Mouse (Mus musculus) midbrain, embryonic 15.5 days (tissue): Measurements from ENCODE around the gene Ndrg3. TPM values are rescaled to one million over a fixed set of nuclear protein-coding genes. Genes with fewer than 3 reads are reported as not detected.

Experiments used
- ATAC-seq: fragments of 200-750 bp; cut with Nextera tagmentation; replicated peaks from 2 replicates; pipeline ENCODE4 v1.8.0; 2017; ENCODE audit warnings: moderate TSS enrichment
- H3K27ac ChIP-seq: fragments of 300-500 bp; sonication (generic); 2 replicates; pipeline ENCODE4 v1.5.1; 2015; ENCODE audit warnings: mild to moderate bottlenecking, inconsistent platforms
- H3K27me3 ChIP-seq: fragments of 300-500 bp; sonication (generic); replicated peaks from 2 replicates; pipeline ENCODE4 v1.6.1; 2015; ENCODE audit warnings: inconsistent platforms
- H3K36me3 ChIP-seq: fragments of 300-500 bp; sonication (generic); replicated peaks from 2 replicates; pipeline ENCODE4 v1.6.1; 2015; ENCODE audit warnings: inconsistent platforms
- H3K4me1 ChIP-seq: fragments of 300-500 bp; sonication (generic); 2 replicates; pipeline ENCODE4 v1.6.1; 2015; ENCODE audit warnings: inconsistent platforms
- H3K4me2 ChIP-seq: fragments of 300-500 bp; sonication (generic); 2 replicates; pipeline ENCODE4 v1.6.1; 2015; ENCODE audit warnings: inconsistent platforms, mild to moderate bottlenecking, moderate library complexity
- H3K4me3 ChIP-seq: fragments of 300-500 bp; sonication (generic); 2 replicates; pipeline ENCODE4 v1.5.1; 2015; ENCODE audit warnings: mild to moderate bottlenecking, inconsistent platforms
- H3K9ac ChIP-seq: fragments of 300-500 bp; sonication (generic); 2 replicates; pipeline ENCODE4 v1.6.1; 2015; ENCODE audit warnings: mild to moderate bottlenecking, inconsistent platforms
- H3K9me3 ChIP-seq: fragments of 300-500 bp; sonication (generic); 2 replicates; pipeline ENCODE4 v1.6.1; 2016; ENCODE audit warnings: inconsistent platforms
- WGBS: fragments of 180-500 bp; shearing (Covaris S2); methylation state at CpG from one replicate; pipeline ENCODE4 v1.1.7; 2015; ENCODE audit warnings: mixed read lengths; 5-methylcytosine and 5-hydroxymethylcytosine counted together
- polyA plus RNA-seq: library from polyadenylated mRNA; unstranded; fragments of >200 nt; fragmentation: Nextera tagmentation; extraction: Ambion mirVana; gene quantifications from 2 replicates; pipeline ENCODE4 v1.2.1, GENCODE M21; 2015

Gene Ndrg3
- polyA plus RNA-seq, 1 experiment from 2014 or later: 136 TPM

- Histone ChIP-seq H3K36me3 (no peaks in the 10 kb centered on the region), H3K4me3 (no peak overlapping the region), H3K4me1 (0 out of 2 replicates have a peak, but pooled peaks cover 2% of the 10 kb centered on the region), H3K27ac (no peak overlapping the region), H3K9me3 (no peaks in the 10 kb centered on the region), H3K27me3 (no peaks in the 10 kb centered on the region), H3K4me2 (no peak overlapping the region), H3K9ac (no peak overlapping the region)
- no peak for ATAC-seq
- 91% methylated on average over 2 of the region's 2 CpGs for WGBS
Measured at GRCm38 (mm10) chr2:156982864-156983263, 9.0 kb downstream of the Ndrg3 start.

GRCm38 (mm10) chr2:156981291-156981690 is 10.6 kb downstream of the Ndrg3 start:
- Histone ChIP-seq H3K4me1 (0 out of 2 replicates have a peak, but pooled peaks cover 2% of the 10 kb centered on the region), H3K9me3 (no peaks in the 10 kb centered on the region), H3K4me3 (no peak overlapping the region), H3K27me3 (no peaks in the 10 kb centered on the region), H3K27ac (no peak overlapping the region), H3K9ac (no peak overlapping the region), H3K36me3 (no peaks in the 10 kb centered on the region), H3K4me2 (no peak overlapping the region)
- no peak for ATAC-seq
- WGBS: 82% methylated on average over 4 of the region's 4 CpGs

GRCm38 (mm10) chr2:156980059-156980458 is 11.8 kb downstream of the Ndrg3 start:
- H3K4me1 ChIP-seq: 0 out of 2 replicates have a peak, but pooled peaks cover 2% of the 10 kb centered on the region
- H3K27me3 ChIP-seq: no peaks in the 10 kb centered on the region
- no peak overlapping the region for H3K9ac ChIP-seq
- 83% methylated on average over 2 of the region's 2 CpGs for WGBS
- no peak overlapping the region for H3K27ac ChIP-seq
- H3K36me3 ChIP-seq: no peaks in the 10 kb centered on the region
- no peak overlapping the region for H3K4me3 ChIP-seq
- ATAC-seq: no peak
- no peaks in the 10 kb centered on the region for H3K9me3 ChIP-seq
- H3K4me2 ChIP-seq: no peak overlapping the region

- Histone ChIP-seq H3K4me1 (no peaks in the 10 kb centered on the region), H3K4me2 (no peak overlapping the region), H3K36me3 (no peaks in the 10 kb centered on the region), H3K9ac (no peak overlapping the region), H3K9me3 (no peaks in the 10 kb centered on the region), H3K4me3 (no peak overlapping the region), H3K27ac (no peak overlapping the region), H3K27me3 (no peaks in the 10 kb centered on the region)
- no peak for ATAC-seq
Measured at GRCm38 (mm10) chr2:156976711-156977110, 15.1 kb downstream of the Ndrg3 start.

- no peak overlapping the region for H3K27ac ChIP-seq
- WGBS: 81% methylated on average over 2 of the region's 2 CpGs
- no peak overlapping the region for H3K4me3 ChIP-seq
- no peaks in the 10 kb centered on the region for H3K27me3 ChIP-seq
- H3K36me3 ChIP-seq: no peaks in the 10 kb centered on the region
- no peak for ATAC-seq
- no peaks in the 10 kb centered on the region for H3K4me1 ChIP-seq
- no peak overlapping the region for H3K9ac ChIP-seq
- no peaks in the 10 kb centered on the region for H3K9me3 ChIP-seq
- no peak overlapping the region for H3K4me2 ChIP-seq
Measured at GRCm38 (mm10) chr2:156974967-156975366, 16.9 kb downstream of the Ndrg3 start.

- H3K4me3 ChIP-seq: no peak overlapping the region
- H3K36me3 ChIP-seq: no peaks in the 10 kb centered on the region
- H3K9ac ChIP-seq: no peak overlapping the region
- no peaks in the 10 kb centered on the region for H3K9me3 ChIP-seq
- no peak for ATAC-seq
- H3K4me2 ChIP-seq: no peak overlapping the region
- 85% methylated on average over 5 of the region's 5 CpGs for WGBS
- H3K4me1 ChIP-seq: no peaks in the 10 kb centered on the region
- H3K27ac ChIP-seq: no peak overlapping the region
- H3K27me3 ChIP-seq: no peaks in the 10 kb centered on the region
Measured at GRCm38 (mm10) chr2:156973316-156974100, 18.3 kb downstream of the Ndrg3 start.

GRCm38 (mm10) chr2:156970253-156970652 is 21.6 kb downstream of the Ndrg3 start:
- Histone ChIP-seq H3K4me2 (no peak overlapping the region), H3K36me3 (no peaks in the 10 kb centered on the region), H3K27ac (no peak overlapping the region), H3K9me3 (no peaks in the 10 kb centered on the region), H3K27me3 (no peaks in the 10 kb centered on the region), H3K9ac (no peak overlapping the region), H3K4me1 (no peaks in the 10 kb centered on the region), H3K4me3 (no peak overlapping the region)
- no peak for ATAC-seq
- 78% methylated on average over 7 of the region's 7 CpGs for WGBS

- Histone ChIP-seq H3K27ac (no peak overlapping the region), H3K36me3 (0 out of 2 replicates have a peak, but pooled peaks cover 4% of the 10 kb centered on the region), H3K9me3 (no peaks in the 10 kb centered on the region), H3K27me3 (no peaks in the 10 kb centered on the region), H3K9ac (no peak overlapping the region), H3K4me3 (no peak overlapping the region), H3K4me2 (no peak overlapping the region), H3K4me1 (no peaks in the 10 kb centered on the region)
- WGBS: 78% methylated on average over 4 of the region's 4 CpGs
- ATAC-seq: no peak
Measured at GRCm38 (mm10) chr2:156968501-156968900, 23.4 kb downstream of the Ndrg3 start.

- WGBS: 81% methylated on average over 6 of the region's 6 CpGs
- Histone ChIP-seq H3K36me3 (0 out of 2 replicates have a peak, but pooled peaks cover 4% of the 10 kb centered on the region), H3K27me3 (no peaks in the 10 kb centered on the region)
Measured at GRCm38 (mm10) chr2:156967388-156967787, 24.5 kb downstream of the Ndrg3 start.

GRCm38 (mm10) chr2:156963891-156964290 is 28.0 kb downstream of the Ndrg3 start:
- no peak overlapping the region for H3K4me2 ChIP-seq
- H3K27ac ChIP-seq: no peak overlapping the region
- no peaks in the 10 kb centered on the region for H3K27me3 ChIP-seq
- ATAC-seq: no peak
- 0 out of 2 replicates have a peak, but pooled peaks cover 4% of the 10 kb centered on the region for H3K36me3 ChIP-seq
- H3K9ac ChIP-seq: no peak overlapping the region
- H3K4me1 ChIP-seq: no peaks in the 10 kb centered on the region
- WGBS: 92% methylated on average over 7 of the region's 7 CpGs
- no peak overlapping the region for H3K4me3 ChIP-seq
- no peaks in the 10 kb centered on the region for H3K9me3 ChIP-seq

More at GRCm38 (mm10) chr2:156967388-156967787, 24.5 kb downstream of the Ndrg3 start:
- no peak for ATAC-seq
- H3K4me2 ChIP-seq: no peak overlapping the region
- no peak overlapping the region for H3K4me3 ChIP-seq
- no peak overlapping the region for H3K27ac ChIP-seq
- H3K9ac ChIP-seq: no peak overlapping the region
- H3K4me1 ChIP-seq: no peaks in the 10 kb centered on the region
- no peaks in the 10 kb centered on the region for H3K9me3 ChIP-seq

- Histone ChIP-seq H3K4me2 (no peak overlapping the region), H3K27ac (no peak overlapping the region), H3K9ac (no peak overlapping the region), H3K36me3 (0 out of 2 replicates have a peak, but pooled peaks cover 2% of the 10 kb centered on the region), H3K4me3 (no peak overlapping the region), H3K9me3 (no peaks in the 10 kb centered on the region), H3K4me1 (no peaks in the 10 kb centered on the region), H3K27me3 (no peaks in the 10 kb centered on the region)
- no peak for ATAC-seq
- 91% methylated on average over 9 of the region's 9 CpGs for WGBS
Measured at GRCm38 (mm10) chr2:156958496-156959252, 33.2 kb downstream of the Ndrg3 start.

- ATAC-seq: no peak
- Histone ChIP-seq H3K4me1 (no peaks in the 10 kb centered on the region), H3K27ac (no peak overlapping the region), H3K9me3 (no peaks in the 10 kb centered on the region), H3K4me3 (no peak overlapping the region), H3K36me3 (no peaks in the 10 kb centered on the region), H3K27me3 (no peaks in the 10 kb centered on the region), H3K4me2 (no peak overlapping the region), H3K9ac (no peak overlapping the region)
- 86% methylated on average over 2 of the region's 2 CpGs for WGBS
Measured at GRCm38 (mm10) chr2:156957035-156957434, 34.8 kb downstream of the Ndrg3 start.
